Mouse (Mus musculus): Measurements from ENCODE around the gene Apbb2.
A peak's percentile ranks its signal among the peaks of the same experiment; 100 is the strongest.

Apbb2 gene

GRCm38 (mm10) chr5:66382111-66382510 lies 236.5 kb downstream of the Apbb2 start:
- no peak for DNase-seq (ENCODE audit: low spot score)

- no peak for DNase-seq (ENCODE audit: low spot score)
These were observed 239.6 kb downstream of the Apbb2 start for GRCm38 (mm10) chr5:66378968-66379367.

- no peak for DNase-seq (ENCODE audit: low spot score)
These were observed 241.9 kb downstream of the Apbb2 start for GRCm38 (mm10) chr5:66376589-66377270.

GRCm38 (mm10) chr5:66374413-66374812 lies 244.2 kb downstream of the Apbb2 start:
- DNase-seq (ENCODE audit: low spot score): no peak

- DNase-seq (ENCODE audit: low spot score): peak; percentile 51
These were observed 244.9 kb downstream of the Apbb2 start for GRCm38 (mm10) chr5:66373515-66374164.

- DNase-seq (ENCODE audit: low spot score): no peak
These were observed 247.5 kb downstream of the Apbb2 start for GRCm38 (mm10) chr5:66371131-66371530.

- DNase-seq (ENCODE audit: low spot score): peak; percentile 79
These were observed 249.6 kb downstream of the Apbb2 start for GRCm38 (mm10) chr5:66368966-66369365.

- DNase-seq (ENCODE audit: low spot score): no peak
These were observed 250.9 kb downstream of the Apbb2 start for GRCm38 (mm10) chr5:66367641-66368040.

- DNase-seq (ENCODE audit: low spot score): no peak
These were observed 255.0 kb downstream of the Apbb2 start for GRCm38 (mm10) chr5:66363274-66364261.

- no peak for DNase-seq (ENCODE audit: low spot score)
These were observed 257.8 kb downstream of the Apbb2 start for GRCm38 (mm10) chr5:66360739-66361138.

GRCm38 (mm10) chr5:66359742-66360423 lies 258.7 kb downstream of the Apbb2 start:
- DNase-seq (ENCODE audit: low spot score): no peak

- DNase-seq (ENCODE audit: low spot score): no peak
These were observed 263.4 kb downstream of the Apbb2 start for GRCm38 (mm10) chr5:66355147-66355546.

- no peak for DNase-seq (ENCODE audit: low spot score)
These were observed 264.7 kb downstream of the Apbb2 start for GRCm38 (mm10) chr5:66353876-66354275.

- no peak for DNase-seq (ENCODE audit: low spot score)
These were observed 266.7 kb downstream of the Apbb2 start for GRCm38 (mm10) chr5:66351836-66352390.

- DNase-seq (ENCODE audit: low spot score): no peak
These were observed 267.5 kb downstream of the Apbb2 start for GRCm38 (mm10) chr5:66351064-66351463.

- no peak for DNase-seq (ENCODE audit: low spot score)
These were observed 268.0 kb downstream of the Apbb2 start for GRCm38 (mm10) chr5:66350611-66351010.

GRCm38 (mm10) chr5:66348421-66348820 lies 270.2 kb downstream of the Apbb2 start:
- no peak for DNase-seq (ENCODE audit: low spot score)

- no peak for DNase-seq (ENCODE audit: low spot score)
These were observed 271.8 kb downstream of the Apbb2 start for GRCm38 (mm10) chr5:66346756-66347155.

GRCm38 (mm10) chr5:66345140-66345539 lies 273.4 kb downstream of the Apbb2 start:
- DNase-seq (ENCODE audit: low spot score): no peak

- DNase-seq (ENCODE audit: low spot score): no peak
These were observed 274.4 kb downstream of the Apbb2 start for GRCm38 (mm10) chr5:66344182-66344581.

GRCm38 (mm10) chr5:66342285-66342684 lies 276.3 kb downstream of the Apbb2 start:
- no peak for DNase-seq (ENCODE audit: low spot score)

GRCm38 (mm10) chr5:66341848-66342247 lies 276.7 kb downstream of the Apbb2 start:
- no peak for DNase-seq (ENCODE audit: low spot score)
